Mouse (Mus musculus) macrophage (primary cell): ENCODE measurements around the gene Ctnna3. TPM values are rescaled to one million over a fixed set of nuclear protein-coding genes. Genes with fewer than 3 reads are reported as not detected.
"Not testable (repeated sequence)": the region's sequence is repeated elsewhere in the genome, so short reads cannot be mapped to it uniquely, and the experiment has no call there.

ENCODE experiments used
- H3K27ac ChIP-seq: fragments of 350-480 bp; formaldehyde crosslinking; 2 replicates; pipeline ENCODE4 v1.9.0; 2021
- H3K36me3 ChIP-seq: fragments of 350-480 bp; formaldehyde crosslinking; 2 replicates; pipeline ENCODE4 v1.9.0; 2021; ENCODE audit errors: inconsistent target
- H3K4me3 ChIP-seq: fragments of 350-480 bp; formaldehyde crosslinking; 2 replicates; pipeline ENCODE4 v1.9.0; 2021; ENCODE audit errors: inconsistent target
- H3K79me2 ChIP-seq: fragments of 350-480 bp; formaldehyde crosslinking; 2 replicates; pipeline ENCODE4 v1.9.0; 2021; ENCODE audit errors: inconsistent target
- WGBS: methylation state at CpG from one replicate; pipeline ENCODE4 v1.1.7; 2026; ENCODE audit warnings: inconsistent platforms; ENCODE audit not compliant: missing documents; 5-methylcytosine and 5-hydroxymethylcytosine counted together
- polyA plus RNA-seq: library from polyadenylated mRNA; stranded (reverse); fragments of 250-400 nt; gene quantifications from 3 replicates; pipeline ENCODE4 v1.2.4, GENCODE M21; 2018; ENCODE audit warnings: inconsistent platforms

Ctnna3 gene
- polyA plus RNA-seq, 1 experiment from 2014 or later, result not detected

DNA sequence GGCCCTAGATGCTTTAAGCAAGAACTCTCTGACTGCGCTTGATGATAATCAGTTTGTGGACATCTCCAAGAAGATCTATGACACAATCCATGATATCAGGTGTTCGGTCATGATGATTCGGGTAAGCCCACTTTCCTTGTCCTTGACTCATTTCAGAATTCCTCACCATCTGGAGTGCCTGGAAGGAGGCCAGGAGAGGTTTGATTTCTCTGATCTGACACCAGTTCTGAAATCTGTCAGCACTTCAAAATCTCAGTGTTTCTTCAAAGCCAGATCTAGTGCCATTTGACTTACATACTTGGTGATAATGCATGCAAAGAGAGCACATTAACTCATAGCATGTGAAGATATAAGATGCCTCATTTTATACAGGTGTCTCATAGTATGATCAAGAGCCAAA, 1245.9 kb downstream of the Ctnna3 start:
- Histone ChIP-seq H3K27ac (no peak overlapping the region), H3K4me3 (no peak overlapping the region), H3K36me3 (no peaks in the 10 kb centered on the region), H3K79me2 (no peaks in the 10 kb centered on the region)
- 88% methylated on average over 3 of the region's 3 CpGs for WGBS

- no peak overlapping the region for H3K4me3 ChIP-seq
- no peaks in the 10 kb centered on the region for H3K36me3 ChIP-seq
- no peak overlapping the region for H3K27ac ChIP-seq
- H3K79me2 ChIP-seq, result no peaks in the 10 kb centered on the region
- 86% methylated on average over 2 of the region's 2 CpGs for WGBS
Observed at GRCm38 (mm10) chr10:64710017-64710416, 1280.1 kb downstream of the Ctnna3 start.

- 81% methylated on average over 9 of the region's 9 CpGs for WGBS
- Histone ChIP-seq H3K27ac (no peak overlapping the region), H3K4me3 (no peak overlapping the region), H3K36me3 (no peaks in the 10 kb centered on the region), H3K79me2 (no peaks in the 10 kb centered on the region)
Observed at GRCm38 (mm10) chr10:64718036-64718435, 1288.1 kb downstream of the Ctnna3 start.

GRCm38 (mm10) chr10:64735692-64736091, 1305.8 kb downstream of the Ctnna3 start:
- WGBS, result 80% methylated on average over 2 of the region's 2 CpGs
- no peak overlapping the region for H3K27ac ChIP-seq
- no peaks in the 10 kb centered on the region for H3K36me3 ChIP-seq
- H3K79me2 ChIP-seq, result no peaks in the 10 kb centered on the region
- no peak overlapping the region for H3K4me3 ChIP-seq

DNA sequence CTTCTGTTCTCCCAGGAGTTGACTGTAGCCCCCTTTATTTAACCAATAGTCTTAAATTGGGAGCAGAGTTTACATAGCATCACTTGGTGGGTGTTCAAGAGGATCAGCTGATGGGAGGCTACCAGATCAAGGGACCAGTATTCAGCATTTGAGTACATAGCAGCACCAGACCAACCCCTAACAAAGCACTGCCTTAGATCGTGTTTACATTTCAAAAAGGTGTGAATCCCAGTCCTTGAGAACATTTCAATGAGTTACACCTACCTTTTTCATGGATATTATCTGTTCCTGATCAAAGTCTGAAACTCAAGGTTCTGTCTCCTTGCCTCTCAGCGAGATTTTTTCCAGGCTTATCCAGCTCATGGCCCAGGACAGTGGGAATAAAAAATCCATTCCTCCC, 1306.7 kb downstream of the Ctnna3 start:
- Histone ChIP-seq H3K79me2 (no peaks in the 10 kb centered on the region), H3K27ac (no peak overlapping the region)
- 24% methylated on average over 2 of the region's 2 CpGs for WGBS

GRCm38 (mm10) chr10:64741721-64742120, 1311.8 kb downstream of the Ctnna3 start:
- H3K4me3 ChIP-seq, H3K27ac ChIP-seq, H3K36me3 ChIP-seq, H3K79me2 ChIP-seq: not testable (repeated sequence)
- WGBS, result 84% methylated on average over 11 of the region's 11 CpGs

More for the DNA sequence above, 1306.7 kb downstream of the Ctnna3 start:
- no peak overlapping the region for H3K4me3 ChIP-seq
- H3K36me3 ChIP-seq, result no peaks in the 10 kb centered on the region

GRCm38 (mm10) chr10:64744099-64744498, 1314.2 kb downstream of the Ctnna3 start:
- not testable (repeated sequence) for H3K4me3 ChIP-seq, H3K79me2 ChIP-seq, H3K36me3 ChIP-seq, H3K27ac ChIP-seq
- WGBS, result 56% methylated on average over 3 of the region's 3 CpGs

DNA sequence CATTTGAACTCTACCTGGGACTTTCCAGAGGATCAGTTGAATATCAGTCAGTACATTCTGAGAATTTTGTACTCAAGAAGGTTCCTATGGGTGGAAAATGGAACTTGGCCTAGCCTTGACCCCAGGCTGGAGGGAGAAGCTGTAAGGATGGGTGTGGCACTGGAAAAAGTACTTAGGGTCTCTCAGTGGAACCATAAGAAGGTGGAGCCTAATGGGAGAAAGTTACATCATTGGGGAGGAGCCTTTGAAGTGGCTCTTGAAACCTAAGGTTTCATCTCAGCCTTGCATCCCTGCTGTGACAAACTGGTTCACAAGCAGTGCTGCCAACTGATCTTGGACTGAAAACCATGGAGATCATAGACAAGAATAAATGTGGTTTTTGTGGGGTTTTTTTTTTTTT, 1318.8 kb downstream of the Ctnna3 start:
- Histone ChIP-seq H3K4me3 (no peak overlapping the region), H3K36me3 (no peaks in the 10 kb centered on the region)

GRCm38 (mm10) chr10:64750791-64751190, 1320.9 kb downstream of the Ctnna3 start:
- Histone ChIP-seq H3K79me2 (no peaks in the 10 kb centered on the region), H3K27ac (no peak overlapping the region), H3K36me3 (no peaks in the 10 kb centered on the region), H3K4me3 (no peak overlapping the region)
- WGBS, result 40% methylated on average over 5 of the region's 5 CpGs

More for the DNA sequence above, 1318.8 kb downstream of the Ctnna3 start:
- H3K79me2 ChIP-seq, result no peaks in the 10 kb centered on the region
- no peak overlapping the region for H3K27ac ChIP-seq

DNA sequence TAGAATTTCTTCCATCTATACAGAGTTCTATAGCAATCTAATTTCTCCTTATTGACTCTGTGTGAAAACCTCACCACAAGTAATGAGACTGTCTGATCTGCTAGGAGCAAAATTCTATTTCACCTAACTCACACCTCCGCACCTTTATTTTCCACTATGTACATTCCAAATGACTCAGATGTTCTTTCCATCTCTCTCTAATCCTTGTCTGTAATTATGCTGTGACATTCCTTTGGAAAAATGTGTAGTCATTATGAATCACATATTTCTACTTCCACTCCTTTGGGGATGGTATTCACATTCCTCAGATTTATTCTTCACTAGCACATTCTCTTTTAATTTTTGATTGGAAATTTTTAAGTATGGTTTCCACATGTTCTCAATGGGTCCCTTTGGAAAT, 1406.4 kb downstream of the Ctnna3 start:
- Histone ChIP-seq H3K79me2 (no peaks in the 10 kb centered on the region), H3K36me3 (no peaks in the 10 kb centered on the region), H3K4me3 (no peak overlapping the region), H3K27ac (no peak overlapping the region)
- WGBS, result no CpG with 5 or more reads among the region's 1 CpGs

DNA sequence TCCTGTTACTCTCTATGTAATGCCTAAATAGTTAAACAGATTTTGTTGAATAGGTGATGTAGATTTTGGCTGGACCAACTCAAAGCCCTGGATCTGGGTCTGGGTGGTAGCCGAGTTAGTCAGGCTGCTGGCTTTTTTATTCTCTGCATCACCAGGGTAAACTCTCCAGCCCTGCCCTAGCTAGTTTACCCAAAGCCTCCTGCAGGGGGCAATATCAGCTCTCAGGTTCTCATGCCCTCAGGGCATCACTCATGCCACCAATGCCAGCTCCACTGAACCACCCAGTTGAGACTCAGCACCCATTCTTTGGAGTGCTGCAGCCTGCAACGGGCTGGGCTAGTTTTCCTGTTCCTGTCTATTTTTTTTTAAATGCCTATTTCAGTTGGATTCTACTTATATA, 1431.5 kb downstream of the Ctnna3 start:
- 71% methylated on average over 2 of the region's 2 CpGs for WGBS
- no peak overlapping the region for H3K27ac ChIP-seq
- H3K4me3 ChIP-seq, result no peak overlapping the region
- H3K36me3 ChIP-seq, result no peaks in the 10 kb centered on the region
- no peaks in the 10 kb centered on the region for H3K79me2 ChIP-seq

DNA sequence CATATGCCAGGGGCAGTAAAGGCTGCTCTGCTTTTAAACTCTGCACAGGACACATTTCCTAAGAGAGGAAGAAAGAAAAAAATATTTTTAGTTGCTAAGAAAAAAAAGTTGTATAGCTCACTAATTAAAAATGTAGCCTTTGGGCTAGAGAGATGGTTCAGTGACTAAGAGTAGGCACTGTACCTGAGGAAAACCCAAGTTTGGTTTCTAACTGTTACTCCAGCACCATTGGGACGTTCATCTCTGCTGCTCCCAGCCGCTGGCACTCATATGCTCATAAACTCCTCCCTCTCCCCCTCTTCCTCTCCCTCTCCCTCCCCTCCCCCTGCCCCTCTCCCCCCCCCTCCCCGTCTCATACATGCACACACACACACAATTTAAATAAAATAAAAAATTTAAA, 1441.0 kb downstream of the Ctnna3 start:
- Histone ChIP-seq H3K79me2 (no peaks in the 10 kb centered on the region), H3K36me3 (no peaks in the 10 kb centered on the region), H3K27ac (no peak overlapping the region), H3K4me3 (no peak overlapping the region)
- 71% methylated on average over 2 of the region's 3 CpGs for WGBS

- H3K4me3 ChIP-seq, result no peak overlapping the region
- H3K36me3 ChIP-seq, result no peaks in the 10 kb centered on the region
- H3K79me2 ChIP-seq, result no peaks in the 10 kb centered on the region
- 67% methylated on average over 2 of the region's 2 CpGs for WGBS
- H3K27ac ChIP-seq, result no peak overlapping the region
Observed at GRCm38 (mm10) chr10:64876506-64876905, 1446.6 kb downstream of the Ctnna3 start.

- H3K27ac ChIP-seq, result no peak overlapping the region
- no peaks in the 10 kb centered on the region for H3K36me3 ChIP-seq
- 83% methylated on average over 3 of the region's 3 CpGs for WGBS
- H3K79me2 ChIP-seq, result no peaks in the 10 kb centered on the region
- H3K4me3 ChIP-seq, result no peak overlapping the region
Observed at GRCm38 (mm10) chr10:64879860-64880259, 1450.0 kb downstream of the Ctnna3 start.

- WGBS, result 90% methylated on average over 9 of the region's 9 CpGs
- H3K27ac ChIP-seq, result no peak overlapping the region
- H3K36me3 ChIP-seq, result no peaks in the 10 kb centered on the region
Observed at GRCm38 (mm10) chr10:64886946-64887345, 1457.0 kb downstream of the Ctnna3 start.

DNA sequence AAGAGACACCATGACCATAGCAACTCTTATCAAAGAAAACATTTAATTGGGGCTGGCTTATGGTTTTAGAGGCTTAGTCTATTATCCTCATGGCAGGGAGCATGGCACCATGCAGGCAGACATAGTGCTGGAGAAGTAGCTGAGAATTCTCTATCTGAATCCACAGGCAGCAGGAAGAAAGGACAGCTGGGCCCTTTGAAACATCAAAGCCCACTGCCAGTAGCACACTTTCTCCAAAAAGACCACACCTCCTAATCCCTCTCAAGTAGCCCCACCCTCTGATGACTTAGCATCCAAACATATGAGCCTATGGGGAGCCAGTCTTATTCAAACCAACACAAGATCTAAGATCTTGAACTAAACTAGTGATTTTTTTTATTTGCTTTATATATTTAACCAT, 1462.6 kb downstream of the Ctnna3 start:
- Histone ChIP-seq H3K27ac (no peak overlapping the region), H3K36me3 (no peaks in the 10 kb centered on the region)

More at GRCm38 (mm10) chr10:64886946-64887345, 1457.0 kb downstream of the Ctnna3 start:
- H3K79me2 ChIP-seq, result no peaks in the 10 kb centered on the region
- H3K4me3 ChIP-seq, result no peak overlapping the region

More for the DNA sequence above, 1462.6 kb downstream of the Ctnna3 start:
- Histone ChIP-seq H3K79me2 (no peaks in the 10 kb centered on the region), H3K4me3 (no peak overlapping the region)
